Mouse (Mus musculus): ENCODE measurements around the gene Tenm3.

DNA sequence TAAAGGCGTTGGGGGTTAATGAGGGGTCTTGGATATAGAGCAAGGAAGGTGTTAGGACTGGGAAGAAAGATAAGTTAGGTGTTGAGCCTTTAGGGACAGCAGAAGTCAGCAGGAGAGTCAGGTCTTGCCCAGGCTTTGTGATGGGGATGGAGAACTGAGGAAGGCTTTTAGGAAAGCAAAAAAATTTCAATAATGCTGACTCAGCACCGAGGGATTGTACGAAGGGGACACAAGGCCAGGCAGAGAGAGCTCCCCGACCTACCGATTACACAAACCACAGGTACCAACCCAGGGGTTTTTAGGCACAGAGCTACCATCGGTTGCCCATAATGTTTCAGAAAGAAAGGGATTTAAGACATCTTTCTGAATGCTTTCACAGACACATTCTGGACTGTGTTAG is 583.9 kb downstream of the Tenm3 start:
- TF ChIP-seq CTCF (IDR thresholded peaks at IDR 0.05; ENCODE audit: low read depth) (no peak), EP300 (IDR thresholded peaks at IDR 0.05; ENCODE audit: low read depth) (no peak)
